Mouse (Mus musculus) spleen, postnatal 10 days (tissue): ENCODE data around the gene Msh5.

ENCODE experiments used
- DNase-seq, 2 experiments: peaks; one replicate each; pipeline ENCODE4 v3.0.0; 2021 to 2022; ENCODE audit warnings: low spot score in 2 of 2

Msh5 gene

GRCm38 (mm10) chr17:35046681-35047455, at the start of gene Msh5:
Gene Msh5, minus strand, starts transcription at chr17:35046745.
- DNase-seq: peak; percentile 95 to 98

DNA sequence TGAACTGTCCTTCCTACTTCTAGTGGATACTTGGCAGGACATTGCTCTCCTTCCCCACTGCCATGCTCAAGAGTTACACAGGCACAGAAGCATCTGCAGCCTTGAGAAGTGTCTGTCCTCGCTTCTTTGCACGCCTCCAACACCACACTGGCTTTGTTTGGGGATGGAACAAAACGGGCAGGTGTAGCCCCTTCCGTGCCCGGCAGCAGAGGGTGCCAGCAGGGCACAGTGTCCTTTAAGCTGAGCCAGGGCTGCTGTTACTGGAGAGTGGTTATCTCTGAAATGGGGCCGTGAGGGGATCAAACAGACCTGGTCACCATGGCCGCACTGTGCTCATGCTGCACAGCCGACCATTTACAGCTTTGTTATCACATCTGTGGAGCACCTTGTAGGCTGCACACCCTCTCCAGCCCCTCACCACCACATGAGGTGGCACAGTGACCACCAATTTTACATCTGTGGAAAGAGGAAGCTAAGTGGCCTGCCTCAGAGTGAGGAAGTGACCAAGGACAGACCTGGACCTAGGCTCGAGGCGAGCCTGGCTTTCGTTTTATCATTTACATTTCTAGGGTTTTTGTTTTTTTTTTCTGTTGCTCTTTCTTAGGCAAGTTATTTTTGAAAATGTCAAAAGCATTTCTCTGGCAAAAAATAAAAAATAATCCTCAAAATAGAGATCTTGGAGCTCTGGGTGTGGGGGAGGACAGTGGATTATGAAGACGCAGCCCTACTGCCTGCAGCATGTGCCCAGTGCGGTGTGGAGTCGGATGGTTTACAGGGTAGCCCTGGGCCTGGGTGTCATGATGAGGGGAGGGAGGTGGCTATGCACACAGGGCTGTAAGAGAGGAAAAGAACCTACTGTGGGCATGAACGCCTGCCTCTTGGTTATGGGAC, 48.2 kb upstream of the Msh5 start:
- no peak for DNase-seq

DNA sequence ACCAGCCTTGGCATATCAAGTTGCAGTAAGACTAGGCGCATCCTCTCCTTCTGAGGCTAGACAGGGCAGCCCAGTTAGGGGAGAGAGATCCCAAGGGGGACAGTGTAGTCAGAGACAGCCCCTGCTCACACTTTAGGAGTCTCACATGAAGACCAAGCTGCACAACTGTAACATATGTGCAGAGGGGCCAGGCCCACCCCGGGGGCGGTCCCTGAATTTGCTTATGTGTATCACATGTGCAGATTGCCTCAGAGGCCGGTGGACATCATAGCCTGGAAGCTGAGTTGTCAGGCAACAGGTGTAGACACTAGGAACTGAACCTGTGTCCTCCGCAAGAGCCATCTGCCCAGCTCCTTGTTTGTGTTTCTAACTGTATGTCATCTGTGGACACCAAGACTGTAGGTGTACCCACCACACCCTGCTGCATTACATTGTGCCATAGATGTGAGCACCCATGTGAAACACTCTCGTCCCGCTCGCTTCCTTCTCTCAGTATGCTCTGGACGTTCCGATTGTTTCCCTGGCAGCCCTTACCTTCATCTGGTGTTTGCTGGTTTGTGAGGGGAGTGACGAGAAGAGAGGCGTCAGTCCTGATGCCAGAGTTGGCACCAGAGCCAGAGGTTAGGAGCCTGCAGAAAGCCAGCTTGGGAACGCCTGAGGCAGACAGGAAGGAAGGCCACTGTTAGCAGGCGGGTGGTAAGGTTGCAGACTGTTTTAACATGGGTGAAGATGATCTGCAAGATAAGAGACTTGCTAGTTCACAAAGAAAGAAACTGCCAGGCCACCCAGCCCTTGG, 46.1 kb upstream of the Msh5 start:
- no peak for DNase-seq

GRCm38 (mm10) chr17:35090166-35090932, 43.8 kb upstream of the Msh5 start:
- DNase-seq: peak; percentile 56 to 72

DNA sequence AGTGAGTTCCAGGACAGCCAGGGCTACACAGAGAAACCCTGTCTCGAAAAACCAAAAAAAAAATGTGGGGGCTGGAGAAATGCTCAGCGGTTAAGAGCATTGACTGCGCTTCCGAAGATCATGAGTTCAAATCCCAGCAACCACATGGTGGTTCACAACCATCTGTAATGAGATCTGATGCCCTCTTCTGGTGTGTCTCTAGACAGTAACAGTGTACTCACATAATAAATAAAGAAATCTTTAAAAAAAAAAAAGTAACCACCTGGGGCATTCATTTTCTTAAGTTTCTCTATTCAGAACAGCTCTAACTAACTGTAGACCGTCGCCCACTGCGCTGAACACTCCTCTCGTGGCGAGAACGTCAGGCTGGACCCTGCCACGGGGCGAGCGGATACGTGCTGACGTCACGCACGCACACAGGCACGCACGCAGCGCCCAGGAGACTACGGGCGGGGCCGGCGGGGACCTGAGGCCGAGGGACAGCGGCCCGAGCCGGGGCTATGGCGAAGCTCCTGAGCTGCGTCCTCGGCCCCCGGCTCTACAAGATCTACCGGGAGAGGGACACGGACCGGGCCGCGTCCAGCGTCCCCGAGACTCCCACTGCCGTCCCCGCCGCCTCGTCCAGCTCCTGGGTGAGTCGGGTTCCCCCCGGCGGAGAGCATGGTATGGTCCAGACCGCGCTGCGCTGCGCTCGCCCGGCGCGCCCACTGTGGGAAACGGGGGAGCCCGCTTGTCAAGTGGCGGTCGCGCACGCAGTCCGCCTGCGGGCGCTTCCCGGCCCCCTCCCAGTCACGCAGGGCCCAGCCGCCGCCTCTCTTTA, 42.5 kb upstream of the Msh5 start, which contains the start of gene Abhd16a:
TSS of gene Abhd16a (plus strand) at position 439 of the 820 bp plus-strand sequence.
- peak; percentile 95 to 98 for DNase-seq

DNA sequence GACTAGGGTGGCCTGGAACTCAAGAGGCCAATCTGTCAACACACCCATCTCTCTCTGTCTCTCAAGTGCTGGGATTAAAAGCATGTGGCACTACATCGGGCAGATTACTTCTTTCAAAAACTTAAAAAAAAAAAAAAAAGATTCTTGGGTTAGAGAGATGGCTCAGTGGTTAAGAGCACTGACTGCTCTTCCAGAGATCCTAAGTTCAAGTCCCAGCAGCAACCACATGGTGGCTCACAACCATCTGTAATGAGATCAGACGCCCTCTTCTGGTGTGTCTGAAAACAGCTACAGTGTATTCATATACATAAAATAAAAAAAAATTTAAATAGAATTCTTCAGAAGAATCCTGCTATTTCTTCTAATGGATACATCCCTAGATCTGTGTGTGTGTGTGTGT, 41.6 kb upstream of the Msh5 start:
- no peak for DNase-seq

- no peak for DNase-seq
Observed at GRCm38 (mm10) chr17:35085208-35085865, 38.8 kb upstream of the Msh5 start, which contains the start of gene Ly6g6f. Gene Ly6g6f, minus strand, starts transcription at chr17:35085610.

DNA sequence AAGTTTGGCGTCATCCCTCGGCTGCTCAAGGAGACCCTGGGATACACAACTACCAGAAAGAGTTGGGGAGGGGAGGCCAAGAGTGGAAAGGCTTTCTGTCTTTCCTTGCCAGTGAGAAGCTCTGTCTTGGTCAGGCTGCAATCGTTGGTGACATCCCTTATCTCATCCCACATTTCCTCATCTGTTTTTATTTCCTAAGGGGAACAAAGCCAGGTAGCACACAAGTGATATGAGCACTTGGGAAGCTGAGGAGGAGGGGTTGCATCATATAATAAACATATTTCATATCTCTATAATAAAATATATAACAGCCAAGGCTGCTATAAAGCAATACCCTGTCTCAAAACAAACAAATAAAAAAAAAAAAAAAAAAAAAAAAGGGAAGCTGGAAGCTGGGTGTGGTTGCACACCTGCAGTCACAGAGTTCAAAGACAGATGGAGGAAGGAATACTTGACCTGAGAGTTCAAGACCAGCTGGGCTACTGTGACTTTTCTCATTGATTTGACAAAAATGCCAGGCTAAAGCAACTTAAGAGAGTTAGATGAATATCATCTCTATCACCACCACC, 37.5 kb upstream of the Msh5 start:
- DNase-seq: no peak

DNA sequence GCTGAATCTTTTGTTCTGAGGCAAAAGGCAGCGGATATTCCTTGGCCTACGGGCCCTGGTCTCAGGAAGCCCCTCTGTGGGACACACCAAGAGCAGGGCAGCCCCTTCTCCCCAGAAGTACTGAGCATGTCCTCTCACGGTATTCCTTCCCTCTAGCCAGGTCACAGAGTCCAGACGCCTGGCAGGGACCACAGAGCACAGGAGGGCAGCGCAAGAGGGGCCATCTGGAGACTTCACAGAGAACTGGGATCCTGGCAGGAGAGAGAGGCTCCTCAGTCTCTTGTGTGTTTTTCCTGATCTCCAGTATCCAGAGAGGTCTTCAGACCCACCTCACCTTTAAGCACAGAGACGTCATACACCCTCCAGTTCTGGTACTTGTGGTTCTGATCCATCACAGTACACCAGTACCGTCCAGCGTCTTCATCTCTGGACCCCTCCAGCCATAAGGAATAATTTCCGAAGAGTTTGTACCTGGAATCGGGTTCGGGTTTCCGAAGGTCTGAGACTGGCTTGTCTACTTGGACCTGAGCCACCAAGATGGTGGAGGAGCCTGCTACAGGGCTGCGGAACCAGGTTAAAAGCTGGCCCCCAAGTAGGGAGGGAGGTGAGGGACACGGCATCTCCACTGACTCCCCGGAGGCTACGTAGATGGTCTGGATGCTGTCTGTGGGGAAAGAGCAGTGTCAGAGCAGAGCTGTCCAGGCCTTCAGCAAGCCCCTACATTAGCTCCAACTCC, 36.5 kb upstream of the Msh5 start:
- no peak for DNase-seq

- no peak for DNase-seq
Observed at GRCm38 (mm10) chr17:35080710-35081109, 34.2 kb upstream of the Msh5 start.

DNA sequence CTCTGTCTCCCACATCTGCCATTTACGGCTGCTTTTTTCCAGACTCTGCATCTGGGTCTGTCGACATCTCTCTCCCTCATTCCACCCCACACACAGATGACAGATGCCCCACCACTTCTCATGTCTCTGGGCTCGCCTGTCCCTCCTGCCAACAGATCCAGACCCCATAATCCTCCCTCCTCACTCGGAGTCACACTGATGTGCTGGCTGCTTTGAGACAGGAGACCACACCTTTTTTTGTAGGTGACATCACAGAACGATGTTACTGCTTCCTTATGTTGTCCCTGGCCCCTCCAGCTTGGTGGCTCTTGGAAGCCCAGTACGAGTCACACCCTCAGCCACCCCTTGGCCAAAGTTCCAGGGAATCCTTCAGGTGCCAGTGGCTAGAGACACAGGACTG, 33.7 kb upstream of the Msh5 start:
- no peak for DNase-seq

- peak in 1 of 2 experiments; percentile 37 for DNase-seq
Observed at GRCm38 (mm10) chr17:35079778-35080177, 33.2 kb upstream of the Msh5 start.

- no peak for DNase-seq
Observed at GRCm38 (mm10) chr17:35077786-35078233, 31.3 kb upstream of the Msh5 start, which contains the start of gene Ly6g6d. Gene Ly6g6d, minus strand, starts transcription at chr17:35078065.

DNA sequence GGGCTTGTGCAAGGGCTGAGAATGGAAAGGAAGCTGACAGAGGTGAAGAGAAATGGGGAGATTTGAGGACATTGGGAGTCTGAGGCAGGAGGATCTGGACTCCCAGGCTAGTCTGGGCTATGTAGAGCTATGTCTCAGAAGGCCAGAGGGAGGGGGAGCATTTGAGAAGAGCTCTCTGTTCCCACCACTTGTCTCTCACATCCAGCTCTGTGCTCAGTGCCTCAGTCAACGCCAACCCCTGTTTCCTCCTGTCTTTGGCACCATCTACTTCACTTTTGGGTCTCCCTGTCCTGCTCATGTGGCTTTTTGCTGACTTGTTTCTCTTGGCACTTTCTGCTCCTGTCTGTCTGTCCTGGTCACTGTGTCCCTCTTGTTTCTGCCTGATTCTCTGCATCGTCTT, 30.7 kb upstream of the Msh5 start:
- no peak for DNase-seq

- DNase-seq: no peak
Observed at GRCm38 (mm10) chr17:35076507-35077176, 30.1 kb upstream of the Msh5 start, which contains the start of gene Ly6g6e. Gene Ly6g6e, plus strand, starts transcription at chr17:35076902.

- no peak for DNase-seq
Observed at GRCm38 (mm10) chr17:35074097-35074496, 27.6 kb upstream of the Msh5 start.

DNA sequence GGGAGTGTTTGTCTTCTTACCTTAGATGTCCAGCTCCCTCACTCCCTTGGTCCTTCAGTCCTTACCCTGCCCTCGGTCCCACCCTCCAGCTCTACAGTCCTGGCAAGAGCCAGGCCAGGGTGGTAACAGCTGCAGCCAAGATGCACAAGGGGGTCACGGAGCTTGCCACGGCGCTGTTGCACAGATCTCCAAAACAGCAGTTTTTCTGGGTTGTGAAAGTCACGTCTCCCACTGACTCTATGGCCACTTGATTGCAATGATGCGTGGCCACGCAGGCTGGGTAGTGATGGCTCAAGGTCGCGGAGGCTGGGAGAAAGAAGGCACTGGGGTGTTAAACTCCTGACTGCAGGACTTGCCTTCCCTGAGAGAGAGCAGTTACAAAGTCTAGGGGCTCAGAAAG, 24.9 kb upstream of the Msh5 start:
- DNase-seq: no peak
